Mouse (Mus musculus) ES-Bruce4 (cell line): ENCODE results near the gene Fgfr2.

Experiments used
- CTCF ChIP-seq: IDR thresholded peaks from one replicate; pipeline ENCODE4 v1.8.1; 2011; ENCODE audit warnings: low read depth, low read length
- EP300 ChIP-seq: IDR thresholded peaks from 2 replicates; pipeline ENCODE4 v1.6.1; 2011; ENCODE audit warnings: low read depth, low read length; ENCODE audit not compliant: insufficient read depth
- POLR2A ChIP-seq: IDR thresholded peaks from one replicate; pipeline ENCODE4 v1.8.1; 2011; ENCODE audit warnings: low read length; ENCODE audit not compliant: insufficient read depth

DNA sequence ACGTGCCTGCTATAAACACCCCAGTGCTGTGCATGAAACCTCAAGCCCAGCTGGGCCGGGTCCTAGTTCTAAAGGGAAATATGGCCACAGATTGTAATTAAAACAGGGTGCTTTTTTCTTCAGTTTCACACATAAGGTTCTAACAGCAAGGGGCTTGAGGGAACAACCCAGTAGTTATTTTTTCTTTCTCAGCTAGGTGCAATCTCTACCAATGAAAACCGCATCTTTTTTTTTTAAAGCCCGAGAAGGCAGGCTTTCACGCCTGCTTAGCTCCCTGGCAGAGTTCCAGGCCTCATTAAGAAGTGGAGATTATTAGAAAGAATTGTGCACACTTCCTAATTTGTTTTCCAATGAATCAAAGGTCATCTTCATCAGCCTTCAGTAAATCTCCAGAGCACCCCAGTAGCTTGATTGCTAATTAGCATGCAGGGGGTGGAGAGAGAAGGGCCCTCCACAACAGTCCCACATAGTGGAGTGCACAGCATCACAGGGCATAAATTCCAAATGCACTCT, 939.2 kb downstream of the Fgfr2 start:
- TF ChIP-seq CTCF = no peak
- TF ChIP-seq POLR2A = no peak
- no peak for TF ChIP-seq EP300
